Mouse (Mus musculus) G1E (cell line): ENCODE data around the gene Gng12.
"Not testable (repeated sequence)": the region's sequence is repeated elsewhere in the genome, so short reads cannot be mapped to it uniquely, and the experiment has no call there.

Experiments
- CTCF ChIP-seq: IDR thresholded peaks from 2 replicates; pipeline ENCODE4 v1.5.1; 2012; ENCODE audit warnings: low read depth, low read length, inconsistent platforms, mixed read lengths
- GATA1 ChIP-seq: IDR thresholded peaks from 2 replicates; pipeline ENCODE4 v1.6.1; 2012; ENCODE audit warnings: borderline replicate concordance, low read length, inconsistent platforms, mixed read lengths
- GATA2 ChIP-seq: IDR thresholded peaks from 2 replicates; pipeline ENCODE4 v1.6.1; 2012; ENCODE audit warnings: low read depth, low read length, inconsistent platforms, borderline replicate concordance
- POLR2AphosphoS5 ChIP-seq: IDR thresholded peaks from 2 replicates; pipeline ENCODE4 v1.6.1; 2012; ENCODE audit warnings: low read depth, low read length, inconsistent platforms; ENCODE audit not compliant: insufficient replicate concordance
- TAL1 ChIP-seq: conservative IDR thresholded peaks from 2 replicates; pipeline ENCODE4 v1.6.1; 2012; ENCODE audit warnings: low read depth, low read length, inconsistent platforms, mixed read lengths

DNA sequence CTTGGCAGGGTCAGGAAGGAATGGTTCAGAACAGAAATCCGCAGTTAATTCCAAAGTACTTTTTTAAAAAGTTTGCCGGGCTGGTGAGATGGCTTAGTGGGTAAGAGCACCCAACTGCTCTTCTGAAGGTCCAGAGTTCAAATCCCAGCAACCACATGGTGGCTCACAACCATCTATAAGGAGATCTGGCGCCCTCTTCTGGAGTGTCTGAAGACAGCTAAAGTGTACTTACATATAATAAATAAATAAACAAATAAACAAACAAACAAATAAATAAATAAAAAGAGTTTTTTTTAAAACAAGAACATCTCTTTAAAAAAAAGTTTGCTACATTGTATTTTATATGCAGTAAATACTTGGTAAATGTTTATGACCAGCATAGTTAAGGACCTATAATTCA is 67.5 kb downstream of the Gng12 start:
- TF ChIP-seq CTCF, POLR2AphosphoS5, TAL1, GATA1, GATA2: not testable (repeated sequence)
